Mouse (Mus musculus): Measurements from ENCODE around the gene Gm20715.

Gm20715 gene

DNA sequence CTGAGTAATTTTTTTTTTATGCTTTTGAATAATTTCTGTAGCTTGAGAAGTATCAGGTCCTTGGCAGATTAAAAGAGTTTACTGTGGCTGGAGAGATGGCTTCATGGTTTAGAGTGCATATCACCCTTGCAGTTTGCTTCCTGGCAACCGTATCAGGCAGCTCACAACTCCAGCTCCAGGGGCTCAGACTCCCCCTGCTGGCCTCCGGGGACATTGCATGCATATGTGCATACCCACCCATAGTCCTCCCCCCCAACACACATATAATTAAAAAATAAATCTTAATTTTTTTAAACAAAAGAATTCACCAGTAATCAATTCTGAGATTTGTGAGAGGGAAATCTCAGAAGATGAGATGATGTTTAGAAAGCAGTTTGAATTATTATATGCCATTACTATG lies 20.3 kb downstream of the Gm20715 start:
- DNase-seq = peak; percentile 22

- no peak for DNase-seq
Measured at GRCm38 (mm10) chr7:6438388-6438787, 28.3 kb downstream of the Gm20715 start, which contains the start of gene Olfr1344. Gene Olfr1344 (plus strand): TSS chr7:6438688.

DNA sequence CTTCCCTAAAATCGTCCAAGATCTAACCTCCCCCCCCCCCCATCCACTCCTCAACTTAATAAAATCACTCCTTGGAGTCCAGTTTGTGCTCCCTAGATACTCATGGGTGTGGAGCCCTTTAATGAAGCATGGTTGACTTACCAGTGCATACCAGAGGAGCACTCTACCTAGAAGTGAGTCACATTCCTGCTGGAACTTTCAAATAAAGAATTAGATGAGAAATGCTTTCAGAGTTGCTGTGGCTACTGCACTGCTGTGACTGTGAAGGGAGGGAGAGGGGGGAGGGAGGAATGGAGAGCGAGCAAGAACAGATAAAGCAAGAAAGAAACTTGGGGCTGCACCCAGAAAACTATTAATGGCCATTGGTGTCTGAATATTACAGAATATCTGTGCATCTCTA lies 31.1 kb downstream of the Gm20715 start:
- no peak for DNase-seq

- no peak for DNase-seq
Measured at GRCm38 (mm10) chr7:6447771-6448170, 37.7 kb downstream of the Gm20715 start.

DNA sequence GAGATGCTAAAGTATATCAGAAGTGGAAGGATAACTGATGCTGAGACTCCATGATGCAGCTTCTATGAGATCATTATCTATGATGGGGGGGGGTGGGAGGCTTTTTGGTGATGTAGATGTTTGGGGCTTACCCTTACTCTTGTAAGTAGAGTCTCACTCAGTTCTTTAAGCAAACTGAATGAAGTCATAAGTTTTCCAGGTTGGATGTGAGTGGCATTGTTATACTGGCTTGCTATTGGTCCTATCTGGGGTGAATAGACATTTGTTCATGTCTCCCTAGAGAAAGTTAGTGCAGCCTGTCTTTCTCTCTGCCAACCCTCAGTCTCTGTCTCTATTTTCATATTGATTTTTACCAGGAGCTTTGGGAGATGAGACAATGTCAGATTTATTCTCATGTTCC lies 45.8 kb downstream of the Gm20715 start, which contains the start of gene Olfr1336:
Gene Olfr1336, plus strand, starts transcription at position 301 of the 400 bp plus-strand sequence.
- no peak for DNase-seq

DNA sequence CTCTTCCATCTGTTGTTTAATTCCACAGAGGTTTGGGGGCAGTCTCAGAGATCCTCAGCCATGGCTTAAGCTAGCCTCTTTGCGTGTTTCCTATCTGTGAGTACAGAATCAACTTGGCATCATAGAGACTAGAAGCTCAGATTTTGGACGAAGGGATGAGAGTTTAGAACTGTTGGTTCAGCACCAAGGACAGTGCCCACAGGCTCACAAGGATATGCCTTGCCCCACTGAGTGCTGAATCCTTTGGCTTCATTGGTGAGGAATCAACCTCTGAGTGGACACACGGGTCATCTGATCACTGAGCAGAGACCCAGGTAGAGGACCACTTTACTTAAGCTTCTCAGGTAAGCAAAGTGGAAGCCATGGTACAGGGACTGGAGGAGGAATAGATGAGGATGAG lies 46.3 kb downstream of the Gm20715 start:
- no peak for DNase-seq

DNA sequence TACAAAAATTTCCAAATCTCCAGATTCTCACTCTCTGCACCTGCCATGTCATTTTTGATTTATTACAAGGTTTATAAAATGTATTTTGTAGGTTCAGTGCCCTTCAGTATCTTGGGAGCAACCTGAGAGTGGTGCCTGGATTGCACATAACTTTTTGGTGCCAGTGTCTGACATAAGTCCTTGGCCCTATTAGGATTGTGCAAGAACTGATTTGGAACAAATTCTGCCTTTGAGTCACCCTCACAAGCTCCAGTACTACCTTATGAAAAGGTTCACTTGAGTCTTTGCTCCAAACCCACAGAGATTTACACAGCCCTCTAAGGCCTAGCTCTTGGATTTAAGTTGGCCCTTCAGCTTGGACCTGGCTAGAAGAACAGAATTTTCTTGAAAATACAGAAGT lies 56.9 kb downstream of the Gm20715 start, which contains the start of gene Olfr1346:
Gene Olfr1346, plus strand, starts transcription at position 151 of the 400 bp plus-strand sequence.
- no peak for DNase-seq

DNA sequence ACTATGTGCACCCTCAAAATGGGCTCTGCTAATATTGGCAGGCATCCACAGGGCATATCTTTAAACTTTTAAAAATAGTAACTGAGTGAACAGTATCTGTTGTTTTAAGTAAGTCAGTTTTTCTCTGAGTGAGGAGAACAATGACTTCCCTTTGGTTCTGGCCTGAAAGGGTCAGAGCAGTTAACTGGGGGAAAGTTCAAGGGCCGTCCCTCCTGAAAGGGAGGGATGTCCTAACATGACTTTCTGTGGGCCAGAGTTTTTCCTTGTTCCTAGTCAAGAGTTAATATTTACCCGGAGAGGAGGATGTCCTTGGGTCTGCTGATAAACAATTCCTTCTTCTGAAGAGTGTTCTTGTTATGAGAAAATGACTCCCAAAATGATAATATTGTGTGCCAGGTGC lies 67.6 kb downstream of the Gm20715 start:
- peak; percentile 26 for DNase-seq

DNA sequence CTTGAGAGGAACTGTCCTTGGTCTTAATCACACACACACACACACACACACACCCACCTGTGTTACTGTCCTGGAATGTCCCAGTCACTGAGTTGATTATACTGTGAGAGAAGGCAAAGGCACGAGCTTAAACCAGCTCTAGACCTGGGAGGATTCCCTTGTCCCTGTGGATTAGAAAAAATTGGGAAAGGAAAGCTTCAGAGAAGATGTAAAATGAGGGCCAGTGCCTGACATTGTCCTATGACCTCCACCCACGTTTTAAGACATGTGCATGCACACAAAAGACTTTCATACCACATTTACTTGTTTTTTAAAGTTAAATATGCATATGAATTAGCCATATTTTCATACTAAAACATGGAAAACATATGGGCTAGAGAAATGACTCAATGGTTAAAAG lies 76.8 kb downstream of the Gm20715 start, which contains the start of gene Olfr5:
Gene Olfr5, minus strand, starts transcription at position 101 of the 400 bp plus-strand sequence.
- DNase-seq = no peak

Measured in kidney, postnatal 14 days (tissue).